Mouse (Mus musculus): ENCODE results near the gene Setd6.
A peak's percentile ranks its signal among the peaks of the same experiment; 100 is the strongest.

The Setd6 gene

GRCm38 (mm10) chr8:95715676-95716531, at the start of gene Setd6:
Gene Setd6, plus strand, starts transcription at chr8:95715881.
- DNase-seq = peak; percentile 75 to 79

- no peak for DNase-seq
Observed at GRCm38 (mm10) chr8:95668163-95668958, 47.3 kb upstream of the Setd6 start.

- DNase-seq = no peak
Observed at GRCm38 (mm10) chr8:95669967-95670366, 45.7 kb upstream of the Setd6 start.

GRCm38 (mm10) chr8:95671861-95672260, 43.8 kb upstream of the Setd6 start:
- DNase-seq = no peak

GRCm38 (mm10) chr8:95672811-95673210, 42.9 kb upstream of the Setd6 start:
- no peak for DNase-seq

GRCm38 (mm10) chr8:95676631-95677030, 39.0 kb upstream of the Setd6 start, which contains the start of gene Ndrg4:
Gene Ndrg4, plus strand, starts transcription at chr8:95676980.
- DNase-seq = no peak

- no peak for DNase-seq
Observed at GRCm38 (mm10) chr8:95677591-95678023, 38.1 kb upstream of the Setd6 start.

GRCm38 (mm10) chr8:95678024-95678611, 37.6 kb upstream of the Setd6 start:
- DNase-seq = peak in 1 of 2 experiments; percentile 11

- DNase-seq = no peak
Observed at GRCm38 (mm10) chr8:95688073-95688672, 27.5 kb upstream of the Setd6 start.

GRCm38 (mm10) chr8:95690929-95691541, 24.6 kb upstream of the Setd6 start:
- DNase-seq = no peak

- no peak for DNase-seq
Observed at GRCm38 (mm10) chr8:95694631-95695030, 21.1 kb upstream of the Setd6 start.

- DNase-seq = no peak
Observed at GRCm38 (mm10) chr8:95696661-95697060, 19.0 kb upstream of the Setd6 start.

- peak; percentile 50 to 53 for DNase-seq
Observed at GRCm38 (mm10) chr8:95697128-95697527, 18.6 kb upstream of the Setd6 start.

GRCm38 (mm10) chr8:95698179-95698578, 17.5 kb upstream of the Setd6 start:
- DNase-seq = no peak

- DNase-seq = no peak
Observed at GRCm38 (mm10) chr8:95700282-95700681, 15.4 kb upstream of the Setd6 start.

- DNase-seq = no peak
Observed at GRCm38 (mm10) chr8:95701809-95702208, 13.9 kb upstream of the Setd6 start.

- DNase-seq = peak; percentile 73 to 77
Observed at GRCm38 (mm10) chr8:95702480-95703446, 12.9 kb upstream of the Setd6 start.

GRCm38 (mm10) chr8:95703461-95704260, 12.0 kb upstream of the Setd6 start:
- no peak for DNase-seq

GRCm38 (mm10) chr8:95704538-95704937, 11.1 kb upstream of the Setd6 start:
- DNase-seq = no peak

- DNase-seq = no peak
Observed at GRCm38 (mm10) chr8:95709579-95709978, 6.1 kb upstream of the Setd6 start.
